Mouse (Mus musculus): ENCODE data around the gene Nlrx1.

DNA sequence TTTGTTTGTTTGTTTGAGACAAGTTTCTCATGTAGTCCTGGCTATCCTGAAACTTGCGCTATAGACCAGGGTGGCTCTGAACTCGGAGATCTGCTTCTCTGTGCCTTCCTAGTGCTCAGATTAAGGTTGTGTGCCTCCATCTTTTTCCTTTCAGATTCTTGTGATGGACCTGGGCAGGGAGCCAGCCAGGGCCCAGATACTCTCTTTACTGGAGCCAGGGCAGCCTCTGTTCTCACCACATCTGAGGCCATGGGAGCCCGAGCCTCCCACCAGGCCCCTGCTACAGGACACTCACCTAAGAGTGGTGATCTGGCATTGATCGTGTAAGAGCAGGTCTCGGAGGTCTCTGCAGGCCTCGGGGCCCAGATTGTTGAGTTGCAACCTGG, 13.3 kb downstream of the Nlrx1 start:
- TF ChIP-seq ZNF384 (IDR thresholded peaks at IDR 0.05; ENCODE audit: low read depth, low read length) (no peak), MAFK (IDR thresholded peaks at IDR 0.05; ENCODE audit: insufficient read depth, low read depth, low read length) (no peak)
